Mouse (Mus musculus): Measurements from ENCODE around the gene Grap2.

DNA sequence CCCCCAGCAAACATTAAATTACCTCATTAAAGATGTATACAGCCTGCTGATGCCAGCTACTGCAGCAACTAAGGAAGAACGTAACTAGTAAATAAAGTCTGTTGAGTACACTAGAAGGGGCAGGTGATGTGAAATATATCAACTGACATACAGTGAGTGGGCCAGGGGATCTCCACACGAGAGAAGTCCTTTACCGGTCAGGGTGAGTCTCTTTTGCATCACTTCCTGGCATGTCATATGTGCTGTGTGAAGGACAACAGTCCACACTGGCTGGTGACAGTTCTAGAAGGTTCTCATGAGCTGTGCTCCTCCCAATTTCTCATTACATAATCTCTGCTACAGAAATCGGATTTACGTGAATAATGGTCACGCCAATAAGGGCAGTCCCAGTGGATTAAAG, 20.3 kb downstream of the Grap2 start:
- TF ChIP-seq CTCF (IDR thresholded peaks at IDR 0.05; ENCODE audit: borderline replicate concordance, extremely low read depth, insufficient read depth, insufficient read length) (no peak), POLR2A (IDR thresholded peaks at IDR 0.05; ENCODE audit: borderline replicate concordance, extremely low read depth, insufficient read depth, insufficient read length, poor library complexity, severe bottlenecking) (no peak)

Data from brain, embryonic 14.5 days (tissue).